Mouse (Mus musculus) neural tube, embryonic 12.5 days (tissue): Measurements from ENCODE around the gene Mslnl. TPM values are rescaled to one million over a fixed set of nuclear protein-coding genes. Genes with fewer than 3 reads are reported as not detected.

Source experiments
- ATAC-seq: fragments of 200-750 bp; cut with Nextera tagmentation; 2 replicates; pipeline ENCODE4 v1.8.0; 2017; ENCODE audit warnings: low read depth, mild to moderate bottlenecking, moderate TSS enrichment, moderate library complexity; ENCODE audit not compliant: low FRiP score
- H3K27ac ChIP-seq: fragments of 300-500 bp; sonication (generic); 2 replicates; pipeline ENCODE4 v1.5.1; 2016
- H3K27me3 ChIP-seq: fragments of 300-500 bp; sonication (generic); replicated peaks from 2 replicates; pipeline ENCODE4 v1.6.1; 2016; ENCODE audit warnings: mild to moderate bottlenecking
- H3K36me3 ChIP-seq: fragments of 300-500 bp; sonication (generic); 2 replicates; pipeline ENCODE4 v1.6.1; 2016; ENCODE audit warnings: mild to moderate bottlenecking
- H3K4me1 ChIP-seq: fragments of 300-500 bp; sonication (generic); 2 replicates; pipeline ENCODE4 v1.6.1; 2016
- H3K4me2 ChIP-seq: fragments of 300-500 bp; sonication (generic); replicated peaks from 2 replicates; pipeline ENCODE4 v1.6.1; 2016; ENCODE audit warnings: mild to moderate bottlenecking
- H3K4me3 ChIP-seq: fragments of 300-500 bp; sonication (generic); 2 replicates; pipeline ENCODE4 v1.5.1; 2016
- H3K9ac ChIP-seq: fragments of 300-500 bp; sonication (generic); 2 replicates; pipeline ENCODE4 v1.6.1; 2016; ENCODE audit warnings: mild to moderate bottlenecking
- H3K9me3 ChIP-seq: fragments of 300-500 bp; sonication (generic); 2 replicates; pipeline ENCODE4 v1.6.1; 2016; ENCODE audit warnings: mild to moderate bottlenecking
- WGBS: fragments of 180-500 bp; shearing (Covaris S2); methylation state at CpG from one replicate; pipeline ENCODE4 v1.1.7; 2016; 5-methylcytosine and 5-hydroxymethylcytosine counted together
- polyA plus RNA-seq: library from polyadenylated mRNA; unstranded; fragments of >200 nt; fragmentation: Nextera tagmentation; extraction: Ambion mirVana; gene quantifications from 2 replicates; pipeline ENCODE4 v1.2.1, GENCODE M21; 2016

Gene Mslnl
- polyA plus RNA-seq, 1 experiment from 2014 or later, result not detected

- Histone ChIP-seq H3K4me2 (no peak overlapping the region), H3K4me3 (no peak overlapping the region), H3K27me3 (no peaks in the 10 kb centered on the region), H3K4me1 (0 out of 2 replicates have a peak, but pooled peaks cover 5% of the 10 kb centered on the region), H3K9me3 (no peaks in the 10 kb centered on the region), H3K36me3 (no peaks in the 10 kb centered on the region), H3K9ac (no peak overlapping the region), H3K27ac (no peak overlapping the region)
- ATAC-seq, result no peak
- 85% methylated on average over 6 of the region's 6 CpGs for WGBS
These were observed 13.5 kb downstream of the Mslnl start for GRCm38 (mm10) chr17:25749314-25749713.

- no peaks in the 10 kb centered on the region for H3K9me3 ChIP-seq
- H3K36me3 ChIP-seq, result no peaks in the 10 kb centered on the region
- no peak for ATAC-seq
- no peak overlapping the region for H3K4me2 ChIP-seq
- H3K4me1 ChIP-seq, result 0 out of 2 replicates have a peak, but pooled peaks cover 5% of the 10 kb centered on the region
- H3K27ac ChIP-seq, result no peak overlapping the region
- H3K9ac ChIP-seq, result no peak overlapping the region
- WGBS, result 57% methylated on average over 5 of the region's 5 CpGs
- H3K4me3 ChIP-seq, result no peak overlapping the region
- H3K27me3 ChIP-seq, result no peaks in the 10 kb centered on the region; the same call in 1 of the 2 replicates
These were observed 15.6 kb downstream of the Mslnl start for GRCm38 (mm10) chr17:25751446-25751845.

GRCm38 (mm10) chr17:25754241-25754640 is 18.4 kb downstream of the Mslnl start, which contains the start of gene Msln:
TSS of gene Msln (minus strand) at chr17:25754378.
- no peak within 1 kb of the TSS for H3K4me3 ChIP-seq
- H3K9ac ChIP-seq, result no peak within 1 kb of the TSS
- H3K4me2 ChIP-seq, result no peak within 1 kb of the TSS
- 0 out of 2 replicates have a peak, but pooled peaks cover 5% of the 10 kb centered on the region for H3K4me1 ChIP-seq
- no peaks in the 10 kb centered on the region for H3K36me3 ChIP-seq
- ATAC-seq, result no peak
- no peaks in the 10 kb centered on the region for H3K9me3 ChIP-seq
- WGBS, result 86% methylated on average over 9 of the region's 9 CpGs
- no peak within 1 kb of the TSS for H3K27ac ChIP-seq
- no peaks in the 10 kb centered on the region; the same call in 1 of the 2 replicates for H3K27me3 ChIP-seq

- H3K4me1 ChIP-seq, result 0 out of 2 replicates have a peak, but pooled peaks cover 5% of the 10 kb centered on the region
- whole genome bisulfite sequencing, result 72% methylated on average over 4 of the region's 4 CpGs
- no peak for ATAC-seq
- no peak overlapping the region for H3K4me2 ChIP-seq
- H3K27me3 ChIP-seq, result no peaks in the 10 kb centered on the region; the same call in 1 of the 2 replicates
- no peak overlapping the region for H3K27ac ChIP-seq
- no peak overlapping the region for H3K4me3 ChIP-seq
- no peak overlapping the region for H3K9ac ChIP-seq
- no peaks in the 10 kb centered on the region for H3K36me3 ChIP-seq
- no peaks in the 10 kb centered on the region for H3K9me3 ChIP-seq
These were observed 19.2 kb downstream of the Mslnl start for GRCm38 (mm10) chr17:25755086-25755485.

- H3K27ac ChIP-seq, result no peak overlapping the region
- no peak for ATAC-seq
- H3K9me3 ChIP-seq, result no peaks in the 10 kb centered on the region
- no peaks in the 10 kb centered on the region; the same call in 1 of the 2 replicates for H3K27me3 ChIP-seq
- H3K36me3 ChIP-seq, result no peaks in the 10 kb centered on the region
- H3K4me2 ChIP-seq, result no peak overlapping the region
- H3K4me3 ChIP-seq, result no peak overlapping the region
- WGBS, result 66% methylated on average over 4 of the region's 4 CpGs
- 0 out of 2 replicates have a peak, but pooled peaks cover 5% of the 10 kb centered on the region for H3K4me1 ChIP-seq
- H3K9ac ChIP-seq, result no peak overlapping the region
These were observed 20.0 kb downstream of the Mslnl start for GRCm38 (mm10) chr17:25755627-25756377.

- 83% methylated on average over 9 of the region's 9 CpGs for WGBS
- H3K4me1 ChIP-seq, result 0 out of 2 replicates have a peak, but pooled peaks cover 2% of the 10 kb centered on the region
- ATAC-seq, result no peak
These were observed 20.8 kb downstream of the Mslnl start for GRCm38 (mm10) chr17:25756378-25757242.

DNA sequence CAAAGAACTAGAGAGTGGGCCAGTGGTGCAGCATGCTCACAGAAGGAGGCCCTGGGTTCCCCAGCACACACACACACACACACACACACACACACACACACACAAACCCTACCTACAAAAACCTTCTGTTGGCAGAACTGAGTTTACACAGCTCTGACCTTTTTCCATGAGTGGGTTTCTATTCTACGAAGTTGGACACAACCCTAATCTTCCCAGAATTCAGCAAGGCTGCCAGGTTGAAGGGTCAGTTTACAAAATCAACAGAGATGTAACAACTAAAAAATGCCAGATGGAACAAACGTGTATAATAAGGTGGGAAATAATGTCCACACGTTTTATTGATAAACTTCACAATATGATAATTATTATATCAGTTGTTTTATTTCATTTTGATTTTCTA is 21.8 kb downstream of the Mslnl start:
- Histone ChIP-seq H3K4me3 (no peak overlapping the region), H3K9ac (no peak overlapping the region), H3K4me2 (no peak overlapping the region), H3K27ac (no peak overlapping the region), H3K27me3 (no peaks in the 10 kb centered on the region; the same call in 1 of the 2 replicates), H3K36me3 (no peaks in the 10 kb centered on the region), H3K4me1 (no peaks in the 10 kb centered on the region), H3K9me3 (no peaks in the 10 kb centered on the region)
- WGBS, result 80% methylated on average over 3 of the region's 3 CpGs
- ATAC-seq, result no peak

More at GRCm38 (mm10) chr17:25756378-25757242, 20.8 kb downstream of the Mslnl start:
- Histone ChIP-seq H3K36me3 (no peaks in the 10 kb centered on the region), H3K27me3 (no peaks in the 10 kb centered on the region; the same call in 1 of the 2 replicates), H3K9me3 (no peaks in the 10 kb centered on the region), H3K27ac (no peak overlapping the region), H3K9ac (no peak overlapping the region), H3K4me2 (no peak overlapping the region), H3K4me3 (no peak overlapping the region)

- H3K9ac ChIP-seq, result no peak overlapping the region
- no peak overlapping the region for H3K4me2 ChIP-seq
- no peak overlapping the region for H3K4me3 ChIP-seq
- H3K9me3 ChIP-seq, result no peaks in the 10 kb centered on the region
- no peaks in the 10 kb centered on the region for H3K27me3 ChIP-seq
- H3K27ac ChIP-seq, result no peak overlapping the region
- no peak for ATAC-seq
- no peaks in the 10 kb centered on the region for H3K36me3 ChIP-seq
- 75% methylated on average over 8 of the region's 8 CpGs for WGBS
- no peaks in the 10 kb centered on the region for H3K4me1 ChIP-seq
These were observed 24.3 kb downstream of the Mslnl start for GRCm38 (mm10) chr17:25760148-25760547.

DNA sequence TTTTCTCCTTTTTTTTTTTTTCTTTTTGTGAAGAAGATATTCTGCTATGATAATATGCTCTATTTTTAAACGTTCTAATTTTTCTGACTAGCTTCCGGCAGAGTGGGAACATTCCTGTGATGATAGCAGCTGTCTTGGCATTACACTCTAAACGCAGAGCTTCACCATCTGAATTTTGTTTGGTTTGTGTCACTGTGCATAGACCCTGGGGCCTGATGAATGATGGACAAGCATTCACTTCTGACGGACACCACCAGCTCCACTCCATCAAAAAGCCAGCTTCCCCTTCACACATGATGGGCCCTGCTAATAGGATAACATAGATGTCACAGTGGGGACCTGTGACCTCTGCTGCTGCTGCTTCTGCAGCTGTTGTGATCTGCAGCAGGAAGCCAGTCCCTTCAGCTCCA is 25.7 kb downstream of the Mslnl start:
- H3K4me3 ChIP-seq, result no peak overlapping the region
- no peak overlapping the region for H3K9ac ChIP-seq
- no peaks in the 10 kb centered on the region for H3K27me3 ChIP-seq
- no peaks in the 10 kb centered on the region for H3K36me3 ChIP-seq
- H3K27ac ChIP-seq, result no peak overlapping the region
- no peaks in the 10 kb centered on the region for H3K4me1 ChIP-seq
- 59% methylated on average over 4 of the region's 4 CpGs for WGBS
- no peaks in the 10 kb centered on the region for H3K9me3 ChIP-seq
- no peak for ATAC-seq
- no peak overlapping the region for H3K4me2 ChIP-seq

DNA sequence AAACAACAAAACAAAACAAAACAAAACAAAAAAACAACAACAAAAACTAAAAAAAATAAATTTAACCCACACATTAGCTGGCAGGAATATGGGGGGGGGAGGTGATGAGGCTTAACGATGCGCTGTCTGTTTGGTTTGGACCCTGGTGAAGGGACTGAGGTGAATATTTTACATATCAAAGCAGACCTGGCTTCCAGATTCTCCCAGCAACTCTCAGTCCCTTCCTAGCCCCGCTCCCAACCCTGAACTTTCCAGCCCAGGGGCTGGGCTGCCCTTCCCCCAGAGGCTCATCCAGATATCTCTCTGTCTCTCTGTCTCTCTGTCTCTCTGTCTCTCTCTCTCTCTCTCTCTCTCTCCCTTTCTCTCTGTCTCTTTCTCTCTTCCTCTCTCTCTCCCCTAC is 26.7 kb downstream of the Mslnl start:
- no peak for ATAC-seq
- Histone ChIP-seq H3K4me2 (no peak overlapping the region), H3K4me1 (no peaks in the 10 kb centered on the region), H3K27me3 (no peaks in the 10 kb centered on the region; the same call in 1 of the 2 replicates), H3K9me3 (no peaks in the 10 kb centered on the region), H3K4me3 (no peak overlapping the region), H3K9ac (no peak overlapping the region), H3K27ac (no peak overlapping the region), H3K36me3 (no peaks in the 10 kb centered on the region)
- 30% methylated on average over 3 of the region's 3 CpGs for whole genome bisulfite sequencing

DNA sequence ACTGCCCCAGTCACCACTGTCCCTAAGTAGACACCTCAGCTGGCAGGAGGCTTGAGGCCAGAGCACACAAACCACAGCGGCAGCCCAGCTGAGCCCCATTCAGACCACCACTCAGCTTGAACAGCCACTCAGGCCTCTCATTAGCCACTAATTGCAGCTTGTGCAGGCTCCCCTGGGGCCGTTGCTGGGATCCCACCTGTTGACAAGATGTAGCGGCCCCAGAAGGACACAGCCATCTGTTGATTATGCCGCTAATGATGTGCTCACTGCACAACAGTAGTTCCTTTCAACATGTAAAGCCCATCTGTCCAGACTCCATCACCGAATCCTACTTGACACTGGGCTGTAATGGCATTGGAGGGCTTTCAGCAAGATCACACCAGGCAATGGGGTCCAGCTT is 30.0 kb downstream of the Mslnl start:
- peak; percentile 48; the same call in 1 of the 2 replicates for ATAC-seq
- Histone ChIP-seq H3K9ac (no peak overlapping the region), H3K4me3 (no peak overlapping the region), H3K27ac (no peak overlapping the region), H3K9me3 (no peaks in the 10 kb centered on the region), H3K36me3 (no peaks in the 10 kb centered on the region), H3K27me3 (no peaks in the 10 kb centered on the region; the same call in 1 of the 2 replicates), H3K4me1 (no peaks in the 10 kb centered on the region), H3K4me2 (no peak overlapping the region)
- WGBS, result 37% methylated on average over 5 of the region's 5 CpGs

GRCm38 (mm10) chr17:25769331-25769730 is 33.5 kb downstream of the Mslnl start:
- 64% methylated on average over 9 of the region's 9 CpGs for WGBS
- Histone ChIP-seq H3K4me2 (no peak overlapping the region), H3K9ac (no peak overlapping the region), H3K4me3 (no peak overlapping the region), H3K36me3 (no peaks in the 10 kb centered on the region), H3K4me1 (peaks cover 6% of the 10 kb centered on the region), H3K27me3 (no peaks in the 10 kb centered on the region; the same call in 1 of the 2 replicates), H3K27ac (no peak overlapping the region), H3K9me3 (no peaks in the 10 kb centered on the region)
- no peak for ATAC-seq
